Mouse (Mus musculus): ENCODE measurements around the gene Cfap70. TPM values are rescaled to one million over a fixed set of nuclear protein-coding genes. Genes with fewer than 3 reads are reported as not detected.

Cfap70 gene
- total RNA-seq (2021): 1 to 10 TPM; 1.7 to 5.2 TPM
- long read RNA-seq, experiment 1, partial matches to known transcripts: 1 of 2 reads
- long read RNA-seq, experiment 1, other reads (novel, unspliced or antisense): 1 of 2 reads
- long read RNA-seq, experiment 2, partial matches to known transcripts: 1 of 3 reads
- long read RNA-seq, experiment 2, other reads (novel, unspliced or antisense): 2 of 3 reads

DNA sequence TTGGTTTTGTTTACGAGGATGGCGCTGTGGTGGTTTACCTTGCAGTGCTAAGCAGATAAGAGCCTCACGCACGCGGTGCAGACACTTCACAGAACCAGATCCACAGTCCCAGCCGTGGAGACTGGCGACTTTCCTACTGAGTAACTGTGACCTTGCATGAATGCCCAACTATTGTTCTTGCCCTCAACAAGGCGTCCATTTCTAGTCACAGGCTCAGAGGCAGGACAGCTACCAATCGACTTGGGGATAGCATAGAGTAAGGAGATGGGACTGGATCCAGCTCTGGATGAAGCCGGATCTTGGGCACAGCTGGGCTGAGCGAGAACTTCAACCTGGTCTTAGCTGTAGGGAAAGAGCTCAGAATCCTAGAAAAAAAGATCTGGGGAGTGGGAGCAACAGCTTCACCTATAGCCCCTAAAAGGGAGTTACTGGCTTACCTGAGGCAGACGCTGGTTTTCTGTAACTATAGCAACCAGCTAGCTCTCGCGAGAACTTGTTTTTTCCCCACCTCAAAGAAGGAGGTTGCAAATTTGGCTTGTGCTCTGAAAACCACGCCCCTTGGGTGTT lies at the start of gene Cfap70:
TSS of gene Cfap70 (minus strand) at position 462 of the 567 bp plus-strand sequence.
- peak; percentile 24 to 33 for DNase-seq (ENCODE audit: low spot score in 2 of 2)

DNA sequence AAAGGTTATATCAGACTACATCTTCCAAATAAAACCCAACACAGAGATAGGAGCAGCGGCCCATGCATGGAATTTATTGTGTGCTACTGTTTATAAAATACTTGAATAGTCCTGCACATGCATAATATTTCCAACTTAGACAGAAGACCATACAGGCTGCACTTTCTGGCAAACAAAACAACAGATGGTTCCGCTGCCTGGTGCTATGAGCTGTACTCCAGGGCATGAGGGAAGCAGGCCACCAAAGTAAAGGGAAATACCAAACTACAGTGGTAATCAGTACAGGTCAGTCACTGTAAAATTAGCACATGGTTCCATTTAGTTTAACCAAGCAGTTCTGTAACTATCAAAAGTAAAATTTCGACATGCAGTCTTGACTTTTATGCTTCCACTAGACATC lies 48.0 kb upstream of the Cfap70 start:
- DNase-seq (ENCODE audit: low spot score in 2 of 2): no peak

DNA sequence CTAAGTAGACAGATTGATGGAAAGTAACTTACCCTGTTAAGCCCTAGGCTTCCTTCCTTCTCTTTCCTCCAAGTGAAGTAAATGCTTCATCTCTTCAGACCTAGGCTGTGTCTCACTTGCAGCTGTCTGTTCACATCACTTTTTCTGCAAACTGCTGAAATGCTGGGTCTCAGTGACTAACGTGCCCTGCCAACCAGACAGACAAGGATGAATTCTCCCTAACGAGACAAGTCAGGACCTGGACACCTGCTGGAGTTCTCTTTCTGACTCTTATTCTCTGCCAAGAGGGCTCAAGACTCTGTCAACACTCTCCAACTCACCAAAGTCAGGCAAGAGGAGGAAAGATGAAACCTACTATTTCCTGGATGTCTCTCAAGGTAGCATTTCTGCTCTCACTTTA lies 44.6 kb upstream of the Cfap70 start, which contains the start of gene Mss51:
TSS of gene Mss51 (minus strand) at position 299 of the 400 bp plus-strand sequence.
- no peak for DNase-seq (ENCODE audit: low spot score in 2 of 2)

DNA sequence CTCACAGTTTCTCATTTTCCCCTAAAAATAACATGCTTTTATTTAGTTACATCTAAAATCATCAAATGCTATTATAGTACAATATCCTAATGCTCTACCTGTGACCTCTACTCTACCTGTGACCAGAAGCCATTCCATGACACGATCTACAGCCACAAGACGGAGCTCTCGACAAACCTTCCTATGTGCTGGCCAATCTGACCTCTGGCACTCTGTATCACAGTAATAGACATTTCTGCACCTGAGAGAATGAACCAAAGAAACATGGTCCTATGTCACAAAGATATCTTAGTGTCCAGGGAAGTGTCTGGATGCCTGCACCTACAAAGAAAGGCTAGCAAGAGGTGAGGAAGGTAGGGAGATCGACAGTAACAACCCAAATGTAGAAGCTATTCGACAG lies 34.0 kb upstream of the Cfap70 start:
- DNase-seq (ENCODE audit: low spot score in 2 of 2): no peak

DNA sequence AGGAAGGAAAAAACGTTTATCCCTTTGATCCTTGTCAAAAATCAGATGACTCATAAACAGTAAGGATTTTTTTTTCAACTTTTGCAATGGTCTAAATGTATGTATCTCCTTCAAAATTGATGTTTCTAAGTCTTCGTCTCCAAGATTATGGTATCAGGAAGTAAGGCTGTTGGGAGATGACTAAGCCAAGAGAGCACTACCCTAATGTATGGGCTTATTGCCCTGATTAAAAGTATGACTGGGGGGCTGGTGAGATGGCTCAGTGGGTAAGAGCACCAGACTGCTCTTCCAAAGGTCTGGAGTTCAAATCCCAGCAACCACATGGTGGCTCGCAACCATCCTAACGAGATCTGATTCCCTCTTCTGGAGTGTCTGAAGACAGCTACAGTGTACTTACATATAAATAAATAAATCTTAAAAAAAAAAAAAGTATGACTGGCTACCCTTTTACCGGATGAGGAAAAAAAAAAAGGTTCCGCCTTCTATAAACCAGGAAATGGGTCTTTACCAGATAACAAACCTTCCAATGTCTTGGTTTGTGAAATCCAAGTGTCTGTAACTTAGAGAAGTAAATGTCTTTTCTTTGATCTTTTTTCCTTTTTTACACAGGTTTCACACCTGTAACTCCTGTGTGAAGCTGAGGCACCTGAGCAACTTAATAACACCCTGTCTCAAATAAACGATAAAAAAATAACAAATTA lies 30.2 kb upstream of the Cfap70 start:
- DNase-seq (ENCODE audit: low spot score in 2 of 2): no peak

DNA sequence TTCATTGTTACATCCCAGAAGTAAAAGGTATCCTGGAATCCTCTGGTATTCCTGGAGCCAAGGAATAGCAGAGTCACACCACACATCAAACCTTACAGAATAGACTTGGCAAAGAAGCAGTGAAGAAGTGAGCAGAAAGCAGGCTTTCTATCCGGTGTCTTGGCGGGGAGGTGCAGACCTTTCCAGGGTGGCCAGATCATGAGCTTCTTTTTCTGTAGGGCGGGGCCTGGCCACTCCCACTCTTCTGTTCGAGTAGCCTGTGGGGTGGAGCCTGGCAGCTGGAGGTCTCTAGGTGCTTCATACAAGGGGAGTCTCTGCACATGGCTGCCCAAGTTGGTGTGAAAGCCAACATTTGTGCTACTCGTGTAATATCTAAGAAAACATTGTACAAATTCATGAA lies 29.2 kb upstream of the Cfap70 start:
- DNase-seq (ENCODE audit: low spot score in 2 of 2): no peak

DNA sequence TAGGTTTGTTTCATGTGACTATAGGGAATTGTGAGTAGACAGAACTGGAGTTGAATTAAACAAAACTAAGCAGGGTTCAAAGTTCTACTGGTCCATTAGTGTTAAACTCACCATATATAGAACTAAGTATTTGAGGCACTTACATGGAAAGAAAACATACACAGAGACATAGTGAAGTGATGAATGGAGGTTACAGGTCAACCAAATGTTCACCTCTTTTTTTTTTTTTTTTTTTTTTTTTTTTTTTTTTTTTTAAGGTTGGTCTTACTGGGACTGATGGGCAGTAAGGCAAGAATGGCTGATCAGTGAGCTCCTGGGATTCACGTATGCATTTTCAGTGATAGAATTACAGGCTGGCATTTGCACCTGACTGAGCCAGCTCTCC lies 28.2 kb upstream of the Cfap70 start:
- DNase-seq (ENCODE audit: low spot score in 2 of 2): no peak

DNA sequence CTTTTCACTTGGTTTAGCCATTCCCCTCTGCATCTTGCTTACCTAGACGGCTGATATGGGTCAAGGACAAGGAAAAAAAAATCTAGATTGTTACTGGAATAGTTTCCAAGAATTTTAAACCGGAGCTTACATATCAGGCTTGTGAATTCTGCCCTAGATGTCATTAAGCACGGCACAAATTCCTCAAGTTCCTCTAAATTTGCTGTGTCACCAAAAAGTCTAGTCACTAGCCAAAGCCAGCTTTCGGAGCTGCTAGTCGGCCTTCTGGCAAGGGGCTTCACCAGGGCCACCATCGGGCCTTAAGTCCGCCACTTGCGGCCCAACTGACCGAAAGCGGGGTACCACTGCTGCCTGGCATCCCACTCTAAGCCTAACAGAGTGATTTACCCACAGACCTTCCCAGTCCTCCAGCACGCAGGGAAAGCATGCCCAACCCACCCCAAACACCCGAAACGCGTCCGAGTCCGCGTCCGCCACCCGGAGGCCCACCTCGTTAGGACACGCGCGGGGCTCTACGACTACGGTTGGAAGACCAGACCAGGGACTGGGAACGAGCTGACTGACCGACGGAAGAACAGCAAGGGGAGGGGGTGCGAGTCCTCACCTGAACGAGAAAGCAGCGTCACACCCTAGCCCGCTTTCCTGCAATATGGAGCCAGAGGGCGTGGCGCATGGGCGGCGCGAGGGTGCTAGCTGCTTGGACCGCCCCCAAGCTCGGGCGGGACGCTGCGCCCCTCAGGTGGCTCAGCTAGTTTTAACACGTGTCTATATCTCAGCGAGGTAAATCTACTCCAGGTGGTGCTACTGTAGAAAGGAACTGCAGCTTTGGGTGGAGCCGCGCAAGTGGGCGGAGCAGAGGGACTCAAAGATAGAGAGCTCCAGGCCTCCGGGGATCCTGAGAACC lies 27.5 kb upstream of the Cfap70 start, which contains the start of gene Anxa7:
TSS of gene Anxa7 (minus strand) at position 843 of the 904 bp plus-strand sequence.
- peak; percentile 31 to 47 for DNase-seq (ENCODE audit: low spot score in 2 of 2)

DNA sequence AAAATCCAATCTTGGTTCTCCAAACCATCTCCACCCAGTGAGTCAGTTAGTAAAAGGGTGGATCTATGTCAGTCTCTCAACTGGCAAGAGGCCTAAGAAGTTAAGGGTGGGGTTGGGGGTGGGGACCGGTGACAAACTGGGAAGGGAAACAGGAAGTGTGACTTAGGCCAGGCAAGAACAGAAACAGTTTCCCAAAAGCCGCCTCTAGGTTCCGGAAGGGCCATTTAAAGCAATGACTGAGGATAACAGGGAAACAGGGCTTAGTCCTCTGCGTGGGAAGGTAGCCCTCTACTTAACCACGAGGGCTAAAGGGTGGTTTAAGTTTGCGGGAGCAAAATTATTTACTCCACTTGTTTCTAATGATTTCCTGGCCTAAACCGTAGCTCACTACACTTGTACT lies 26.8 kb upstream of the Cfap70 start:
- DNase-seq (ENCODE audit: low spot score in 2 of 2): no peak

DNA sequence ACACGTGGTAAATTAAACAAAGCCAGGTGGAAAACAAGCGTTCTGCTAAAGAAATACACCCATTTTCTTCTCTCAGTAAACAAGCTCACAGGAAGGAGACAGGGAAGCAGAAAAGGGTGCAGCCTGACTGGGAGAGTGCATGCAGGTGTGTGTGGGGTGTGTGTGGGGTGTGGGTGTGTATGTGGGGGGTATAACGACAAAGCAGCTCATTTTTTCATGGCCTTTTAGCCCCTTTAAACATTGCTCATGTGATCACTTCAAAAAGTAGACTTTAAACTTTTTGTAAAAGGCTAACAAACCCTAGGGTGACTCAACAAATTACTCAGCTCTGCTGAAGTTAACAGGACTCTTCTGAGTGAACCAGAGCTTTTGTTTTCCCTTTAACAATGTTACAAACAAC lies 26.4 kb upstream of the Cfap70 start:
- DNase-seq (ENCODE audit: low spot score in 2 of 2): no peak

DNA sequence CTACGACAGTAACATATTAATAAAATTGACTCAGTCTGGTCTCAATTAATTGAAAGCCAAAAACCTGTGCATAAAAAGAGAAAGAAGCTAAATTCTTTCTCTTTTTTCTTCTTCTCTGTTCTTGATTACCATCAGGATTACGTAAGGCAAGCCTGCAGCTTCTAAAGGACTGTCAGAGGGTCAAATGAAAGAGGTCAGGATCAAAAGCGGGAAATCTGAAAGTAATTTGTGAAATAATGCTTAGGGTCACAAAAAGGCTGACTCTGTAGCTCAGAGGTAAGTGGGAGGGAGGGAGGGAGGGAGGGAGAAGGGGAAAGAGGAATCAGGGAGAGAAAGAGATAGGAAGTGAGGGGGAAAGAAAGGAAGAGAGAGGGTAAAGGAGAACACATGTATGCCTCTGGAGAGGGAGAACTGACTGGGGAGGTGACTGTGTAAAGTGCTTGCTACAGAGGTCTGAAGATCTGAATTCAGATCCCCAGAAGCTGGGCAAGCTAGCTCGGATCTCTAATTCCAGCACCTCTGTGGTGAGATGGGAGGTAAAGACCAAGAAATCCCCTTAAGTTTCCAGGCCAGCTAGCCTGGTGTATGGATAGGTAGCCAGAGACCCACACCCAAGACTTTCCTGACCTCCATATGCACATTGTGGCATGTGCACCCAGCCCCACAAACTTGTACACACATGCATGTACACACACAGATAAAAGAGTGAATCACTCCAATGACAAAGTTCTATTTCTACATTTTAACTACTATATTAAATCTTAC lies 25.4 kb upstream of the Cfap70 start:
- DNase-seq (ENCODE audit: low spot score in 2 of 2): no peak

DNA sequence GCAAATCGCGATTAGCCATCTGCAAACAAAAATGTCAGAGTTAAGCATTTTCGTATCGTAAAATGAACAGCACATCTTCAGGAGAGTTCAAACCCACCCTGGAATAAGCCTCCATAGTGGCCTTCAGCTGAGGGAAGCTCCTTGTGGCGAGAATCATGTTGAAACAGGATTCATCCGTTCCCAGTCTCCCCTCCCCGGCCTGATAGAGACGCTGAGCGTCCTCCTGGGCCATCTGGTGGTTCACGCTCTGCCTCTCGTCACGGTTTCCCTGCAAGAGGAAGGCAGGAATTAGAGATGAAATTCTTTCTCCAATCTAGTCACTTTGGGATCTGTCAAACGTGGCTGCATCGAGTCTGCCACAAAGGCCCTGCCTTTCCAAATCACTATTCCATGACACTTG lies 8.2 kb upstream of the Cfap70 start:
- DNase-seq (ENCODE audit: low spot score in 2 of 2): no peak

DNA sequence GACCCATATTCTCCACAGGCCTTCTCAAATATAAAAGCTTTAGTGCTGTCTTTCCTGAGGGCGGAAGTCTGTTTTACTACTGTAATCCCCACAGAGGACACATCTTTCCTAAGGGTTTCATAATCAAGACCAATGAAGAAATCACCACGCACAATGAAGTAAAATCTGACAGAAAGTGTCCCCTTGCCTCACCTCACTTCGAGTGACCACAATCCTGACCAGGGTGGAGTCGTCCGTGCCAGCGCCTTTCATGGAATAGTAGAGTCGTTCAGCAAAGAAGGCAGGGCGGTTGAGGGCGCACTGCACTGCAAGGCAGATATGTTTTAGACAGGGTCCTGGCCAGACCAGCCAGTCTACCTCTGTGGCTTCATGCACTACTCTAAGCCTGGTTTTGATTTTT lies 6.4 kb upstream of the Cfap70 start:
- DNase-seq (ENCODE audit: low spot score in 2 of 2): no peak

DNA sequence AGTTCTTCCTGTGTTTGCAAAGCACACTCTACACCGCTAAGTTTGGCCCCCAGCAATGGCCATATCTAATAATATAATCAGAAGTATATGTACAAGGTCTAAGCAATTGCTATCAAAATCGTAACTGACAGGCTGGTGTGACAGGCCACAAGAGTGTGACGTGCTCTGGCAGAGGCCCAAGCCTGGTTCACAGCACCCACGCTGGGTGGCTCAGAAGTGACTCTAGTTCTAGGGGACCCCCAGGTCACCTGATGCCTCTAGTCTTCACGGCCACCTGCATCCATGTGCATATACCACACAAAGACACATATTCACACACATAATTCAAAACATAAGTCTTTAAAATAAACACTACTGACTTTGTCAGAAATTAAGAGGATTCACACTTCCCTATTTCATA lies 903 bp upstream of the Cfap70 start:
- DNase-seq (ENCODE audit: low spot score in 2 of 2): no peak

DNA sequence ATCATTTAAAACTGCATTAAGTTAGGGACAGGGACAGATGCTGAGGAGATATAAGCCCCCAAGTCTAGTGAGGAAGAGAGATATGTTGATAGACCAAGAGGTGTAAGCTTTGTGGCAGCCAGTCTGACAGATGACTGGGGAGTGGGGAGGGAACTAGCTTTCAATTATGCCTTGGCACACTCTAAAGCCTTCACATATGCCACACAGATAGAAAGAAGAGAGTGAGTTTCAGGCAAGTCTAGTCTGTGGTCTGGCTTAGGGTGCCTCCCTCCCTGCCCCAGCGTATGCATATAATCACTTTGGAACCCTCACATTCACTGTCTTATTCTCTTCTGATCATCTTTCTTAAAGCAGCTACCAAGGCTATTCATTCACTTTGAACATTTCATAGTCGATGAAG lies 724 bp downstream of the Cfap70 start:
- DNase-seq (ENCODE audit: low spot score in 2 of 2): no peak

DNA sequence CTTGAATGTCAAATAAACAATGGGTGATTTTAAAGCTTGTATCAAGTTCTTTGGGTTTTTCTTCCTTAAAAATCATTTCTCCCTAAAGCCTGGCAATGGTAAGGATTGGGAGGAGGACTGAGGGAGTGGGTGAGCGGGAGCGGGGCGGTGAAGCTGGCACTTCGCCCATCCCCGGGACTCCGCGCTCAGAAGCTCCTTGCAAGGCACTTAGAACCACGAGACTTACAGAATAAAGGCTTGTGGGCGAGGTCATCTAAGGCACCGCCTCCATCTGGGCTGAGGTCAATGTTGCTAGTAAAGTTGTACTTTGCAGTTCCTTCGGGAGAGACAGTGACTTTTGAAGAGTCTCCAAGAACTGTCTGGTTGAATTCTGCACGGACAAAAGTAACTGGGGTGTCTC lies 4.8 kb downstream of the Cfap70 start:
- no peak for DNase-seq (ENCODE audit: low spot score in 2 of 2)

DNA sequence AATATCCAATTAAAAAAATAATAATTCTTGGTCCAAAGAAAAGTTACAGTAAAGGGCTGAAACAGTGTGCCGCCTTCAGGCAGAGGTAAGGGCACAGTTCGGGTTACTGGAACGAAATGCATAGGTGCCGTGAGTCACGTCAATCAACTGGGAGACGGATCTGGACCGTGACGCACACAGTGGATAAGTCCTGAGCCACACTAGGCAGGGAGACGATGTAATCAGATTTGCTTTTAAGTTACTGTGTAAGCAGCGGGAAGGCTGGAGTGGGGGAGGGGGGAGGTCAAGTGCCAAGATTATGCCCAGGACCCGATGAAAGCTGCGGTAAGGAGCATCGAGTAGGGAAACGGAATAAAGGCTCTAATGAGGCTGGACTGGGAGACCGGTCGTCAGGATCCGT lies 9.8 kb downstream of the Cfap70 start:
- no peak for DNase-seq (ENCODE audit: low spot score in 2 of 2)

DNA sequence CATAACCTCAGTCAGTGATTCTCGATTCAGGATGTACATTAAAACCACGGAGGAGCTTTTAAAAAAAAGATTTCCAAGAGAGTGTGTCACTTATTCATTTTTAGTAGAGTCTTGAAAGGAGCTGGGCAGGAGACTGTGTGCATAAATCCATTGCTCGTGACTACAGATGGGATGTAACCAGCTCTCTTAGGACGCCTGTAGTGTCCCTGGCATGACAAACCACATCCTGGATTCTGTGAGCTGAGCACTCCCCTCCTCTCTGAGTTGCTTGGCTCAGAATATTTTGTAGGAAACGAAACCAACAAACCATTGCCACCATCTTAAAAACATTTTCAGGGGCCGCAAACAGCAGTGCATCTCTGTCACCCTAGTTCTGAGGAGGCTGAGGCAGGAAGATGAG lies 15.1 kb downstream of the Cfap70 start:
- no peak for DNase-seq (ENCODE audit: low spot score in 2 of 2)

DNA sequence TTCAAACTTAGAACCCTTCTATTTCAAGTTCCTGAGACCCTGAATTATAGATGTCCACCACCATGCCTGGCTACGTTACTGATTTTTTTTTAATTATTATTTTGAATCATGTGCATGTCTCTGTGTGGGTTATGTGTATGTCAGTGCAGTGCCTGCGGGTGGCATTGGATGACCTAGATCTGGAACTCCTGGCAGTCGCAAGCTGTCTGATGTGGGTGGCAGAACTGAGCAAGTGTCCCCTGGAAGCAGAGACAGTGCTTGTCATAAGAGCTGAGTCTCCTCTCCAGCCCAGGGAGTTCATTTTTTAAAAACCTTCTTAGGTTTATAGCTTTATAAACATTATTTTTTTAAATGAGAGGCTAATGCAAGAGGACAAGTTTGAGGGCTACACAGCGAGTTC lies 19.6 kb downstream of the Cfap70 start:
- DNase-seq (ENCODE audit: low spot score in 2 of 2): no peak

DNA sequence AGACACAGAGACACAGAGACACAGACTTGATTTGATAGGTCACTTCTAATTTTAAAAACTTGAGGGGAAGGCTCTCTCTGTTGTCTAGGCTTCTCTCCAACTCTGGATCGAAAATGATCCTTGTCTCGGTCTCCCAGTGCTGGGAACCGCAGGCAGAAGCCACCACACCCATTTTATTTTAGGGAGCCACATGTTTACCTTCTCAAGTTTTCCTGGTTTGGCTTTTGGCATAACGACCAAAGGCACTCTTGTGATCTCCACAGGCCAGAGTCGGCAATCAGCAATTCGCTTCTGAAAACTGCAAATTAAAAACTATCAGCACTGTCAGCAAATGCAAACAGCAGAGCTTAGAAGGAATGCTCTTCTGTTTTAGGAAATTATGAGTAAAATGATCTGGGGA lies 20.3 kb downstream of the Cfap70 start:
- no peak for DNase-seq (ENCODE audit: low spot score in 2 of 2)

DNA sequence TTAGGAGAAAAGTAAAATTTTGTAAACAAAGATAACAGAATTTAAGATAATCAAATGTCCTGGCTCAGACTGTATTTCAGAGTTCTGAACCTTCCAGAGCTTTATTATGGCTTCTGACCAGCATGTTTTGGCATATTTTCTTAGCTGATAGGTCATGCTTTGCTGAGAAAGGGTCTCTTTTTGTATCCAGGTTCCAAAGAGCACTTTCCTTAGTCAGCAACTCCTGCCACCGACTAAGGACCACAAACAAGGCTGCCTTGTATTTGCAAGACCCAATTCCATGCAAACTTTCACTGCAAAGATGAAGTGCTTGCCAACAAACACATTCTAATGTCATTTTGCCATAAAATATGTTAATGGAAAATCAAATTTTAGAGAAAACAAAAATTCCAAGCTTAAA lies 22.2 kb downstream of the Cfap70 start:
- no peak for DNase-seq (ENCODE audit: low spot score in 2 of 2)

All from adrenal gland, postnatal 4 days (tissue).